Mouse (Mus musculus) effector memory CD4-positive, alpha-beta T cell, adult 7 months (primary cell): ENCODE data around the gene Klk1b4. TPM values are rescaled to one million over a fixed set of nuclear protein-coding genes. Genes with fewer than 3 reads are reported as not detected.

Experiments used
- polyA plus RNA-seq: library from polyadenylated mRNA; unstranded; fragments of 100-300 nt; shearing (Covaris generic); gene quantifications from one replicate; pipeline ENCODE4 v1.2.1, GENCODE M21; 2017

The Klk1b4 gene
- polyA plus RNA-seq = not detected

DNA sequence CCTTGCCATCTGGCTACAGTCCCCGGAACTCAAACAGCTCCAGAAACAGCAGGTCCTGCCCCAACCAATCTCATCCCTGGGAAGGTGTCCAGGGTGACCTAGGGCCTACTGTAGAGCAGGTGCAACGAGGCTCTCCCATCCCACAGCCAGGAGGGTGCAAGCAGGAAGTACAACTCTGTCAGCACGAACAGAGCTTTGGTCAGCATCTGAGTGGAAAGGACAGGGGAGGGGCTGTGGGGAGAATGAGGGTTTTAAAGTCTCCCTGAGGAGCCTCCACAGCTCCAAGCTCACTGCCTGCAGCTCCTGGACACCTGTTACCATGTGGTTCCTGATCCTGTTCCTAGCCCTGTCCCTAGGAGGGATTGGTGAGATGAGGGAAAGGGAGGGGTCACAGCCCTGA lies at the start of gene Klk1b4:
TSS of gene Klk1b4 (plus strand) at position 301 of the 400 bp plus-strand sequence.

DNA sequence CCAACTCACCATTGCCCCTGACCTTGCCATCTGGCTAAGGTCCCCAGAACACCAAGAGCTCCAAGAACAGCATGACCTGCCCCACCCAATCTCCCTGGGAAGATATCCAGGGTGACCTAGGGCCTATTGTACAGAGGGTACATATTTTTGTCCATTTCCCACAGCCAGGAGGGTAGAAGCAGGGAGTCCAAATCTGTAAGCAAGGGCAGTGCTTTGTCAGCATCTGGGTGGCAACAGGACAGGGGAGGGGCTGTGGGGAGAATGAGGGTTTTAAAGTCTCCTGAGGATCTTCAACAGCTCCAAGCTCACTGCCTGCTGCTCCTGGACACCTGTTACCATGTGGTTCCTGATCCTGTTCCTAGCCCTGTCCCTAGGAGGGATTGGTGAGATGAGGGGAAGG lies 19.3 kb upstream of the Klk1b4 start, which contains the start of gene Klk1b24:
TSS of gene Klk1b24 (plus strand) at position 301 of the 400 bp plus-strand sequence.

DNA sequence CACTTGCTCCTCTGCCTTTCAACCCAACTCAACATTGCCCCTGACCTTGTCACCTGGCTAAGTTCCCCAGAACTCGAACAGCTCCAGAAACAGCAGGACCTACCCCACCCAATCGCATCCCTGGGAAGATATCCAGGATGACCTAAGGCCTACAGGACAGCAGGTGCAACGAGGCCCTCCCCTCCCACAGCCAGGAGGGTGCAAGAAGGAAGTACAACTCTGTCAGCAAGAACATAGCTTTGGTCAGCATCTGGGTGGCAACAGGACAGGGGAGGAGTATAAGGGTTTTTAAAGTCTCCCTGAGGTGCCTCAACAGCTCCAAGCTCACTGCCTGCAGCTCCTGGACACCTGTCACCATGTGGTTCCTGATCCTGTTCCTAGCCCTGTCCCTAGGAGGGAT lies 9.3 kb upstream of the Klk1b4 start, which contains the start of gene Klk1b3:
TSS of gene Klk1b3 (plus strand) at position 301 of the 400 bp plus-strand sequence.

DNA sequence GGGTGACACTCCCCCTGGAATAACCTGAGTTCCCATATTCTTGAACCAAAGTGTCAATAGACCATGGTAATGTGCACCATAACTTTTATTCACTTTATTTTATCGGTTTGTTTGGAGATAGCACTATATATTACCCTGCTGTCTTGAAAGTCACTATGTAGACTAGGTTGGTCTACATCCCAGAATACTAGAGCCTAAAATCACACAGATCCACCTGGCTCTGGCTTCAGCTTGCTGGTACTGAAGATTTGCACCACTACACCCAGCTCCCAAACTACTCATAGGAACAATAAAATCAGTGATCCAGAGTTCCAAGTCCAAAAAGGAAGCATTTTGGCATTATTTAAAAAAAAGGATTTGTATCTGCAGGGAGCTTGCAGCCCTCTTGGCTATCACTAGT lies 8.4 kb downstream of the Klk1b4 start, which contains the start of gene Klk1b5:
TSS of gene Klk1b5 (plus strand) at position 301 of the 400 bp plus-strand sequence.

DNA sequence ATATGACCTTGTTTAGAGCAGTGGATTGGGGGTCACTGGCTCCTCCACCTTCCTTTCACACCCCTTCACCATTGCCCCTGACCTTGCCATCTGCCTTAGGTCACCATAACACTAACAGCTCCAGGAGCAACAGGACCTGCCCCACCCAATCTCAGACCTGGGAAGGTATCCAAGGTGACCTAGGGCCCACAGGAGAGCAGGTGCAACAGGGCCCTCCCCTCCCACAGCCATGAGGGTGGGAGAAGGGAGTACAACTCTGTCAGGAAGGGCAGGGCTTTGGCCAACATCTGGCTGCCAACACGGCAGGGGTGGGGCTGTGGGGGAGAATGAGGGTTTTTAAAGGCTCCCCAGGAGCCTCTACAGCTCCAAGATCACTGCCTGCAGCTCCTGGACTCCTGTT lies 17.8 kb downstream of the Klk1b4 start, which contains the start of gene Klk1:
TSS of gene Klk1 (plus strand) at position 285 of the 400 bp plus-strand sequence.

DNA sequence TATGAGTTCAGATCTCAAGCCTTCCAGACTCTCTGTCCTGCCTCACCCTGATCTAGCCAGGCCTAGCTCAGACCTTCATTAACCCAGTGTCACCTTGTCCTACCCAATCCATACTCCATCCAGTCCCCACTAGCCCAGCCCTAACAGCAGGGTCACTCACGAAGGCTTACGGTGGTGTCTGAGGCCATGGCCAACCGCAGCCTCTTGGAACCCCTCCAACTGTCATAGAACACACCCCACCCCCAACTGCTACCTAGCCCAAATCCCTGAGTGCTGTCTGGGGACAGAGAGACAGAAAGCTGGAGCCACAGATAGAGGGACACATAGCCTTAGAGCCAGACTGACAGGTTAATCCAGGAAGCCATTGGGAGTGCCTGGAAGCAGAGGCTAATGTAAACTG lies 28.7 kb downstream of the Klk1b4 start, which contains the start of gene Gm36864:
TSS of gene Gm36864 (plus strand) at position 269 of the 400 bp plus-strand sequence.

DNA sequence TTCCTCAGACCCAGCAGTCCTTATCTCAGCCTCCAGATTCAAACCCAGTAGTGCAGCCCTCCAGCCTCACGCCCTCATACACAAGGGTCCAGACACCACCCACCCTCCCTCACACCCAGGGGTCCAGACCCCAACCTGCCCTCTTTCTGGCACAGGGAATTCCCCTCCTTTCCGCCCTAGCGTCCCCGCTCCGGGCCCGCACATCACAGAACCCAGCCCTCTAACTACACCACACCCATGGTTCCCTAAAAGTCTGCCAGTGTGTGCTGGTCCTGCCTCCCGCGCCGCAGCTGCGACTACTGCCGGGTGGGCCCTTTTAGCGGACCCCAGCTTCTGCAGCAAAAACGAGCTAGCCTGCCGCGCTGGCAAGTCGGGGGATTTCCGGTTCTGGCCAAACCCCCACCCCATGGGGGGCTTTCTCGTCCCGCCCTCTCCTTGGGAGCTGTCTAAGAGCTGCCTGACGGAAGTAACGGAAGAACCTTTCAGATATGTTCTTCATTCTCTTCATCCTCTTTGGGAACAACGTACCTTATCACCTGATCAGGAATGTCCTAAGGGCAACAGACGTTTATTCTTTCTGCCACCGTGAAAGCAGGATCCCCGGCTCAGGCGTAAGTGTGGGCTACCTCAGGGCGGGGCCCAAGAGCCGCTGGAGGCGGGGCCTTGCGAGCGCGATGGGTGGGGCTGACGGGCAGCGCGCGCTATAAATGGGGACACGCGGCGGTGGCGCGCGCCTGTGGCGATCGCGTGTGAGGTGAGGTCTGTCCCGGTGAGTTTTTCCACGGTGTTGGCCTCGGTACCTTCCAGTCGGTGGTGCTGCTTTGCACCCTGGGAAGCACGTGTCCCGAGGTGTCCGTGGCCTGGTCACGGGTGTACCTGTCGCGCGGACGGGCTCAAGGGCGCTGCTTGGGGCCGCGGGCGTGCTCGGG lies 39.1 kb downstream of the Klk1b4 start, which contains the start of the genes 1700028J19Rik and 2410002F23Rik:
TSS of gene 1700028J19Rik (minus strand) at position 641 of the 929 bp plus-strand sequence.
TSS of gene 2410002F23Rik (plus strand) at position 668 of the 929 bp plus-strand sequence.

DNA sequence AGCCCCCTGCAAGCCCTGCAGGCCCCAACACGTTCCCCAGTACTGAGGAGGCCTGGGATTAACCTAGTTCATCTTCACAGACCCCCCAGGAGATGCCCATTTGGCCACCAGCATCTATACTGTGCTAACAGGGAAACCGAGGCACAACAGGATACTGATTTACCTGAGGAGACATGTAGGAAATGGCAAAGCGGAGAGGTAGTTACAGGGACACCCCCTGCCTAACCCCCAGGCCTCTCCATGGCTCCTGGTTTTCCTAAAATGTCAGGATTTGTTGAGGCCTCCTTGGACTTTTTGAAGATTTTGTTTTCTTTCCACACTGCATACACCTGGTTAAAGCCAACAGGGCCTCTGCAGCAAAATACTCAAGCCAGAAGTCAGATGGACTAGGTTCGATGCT lies 50.0 kb downstream of the Klk1b4 start, which contains the start of gene Acp4:
TSS of gene Acp4 (minus strand) at position 101 of the 400 bp plus-strand sequence.

DNA sequence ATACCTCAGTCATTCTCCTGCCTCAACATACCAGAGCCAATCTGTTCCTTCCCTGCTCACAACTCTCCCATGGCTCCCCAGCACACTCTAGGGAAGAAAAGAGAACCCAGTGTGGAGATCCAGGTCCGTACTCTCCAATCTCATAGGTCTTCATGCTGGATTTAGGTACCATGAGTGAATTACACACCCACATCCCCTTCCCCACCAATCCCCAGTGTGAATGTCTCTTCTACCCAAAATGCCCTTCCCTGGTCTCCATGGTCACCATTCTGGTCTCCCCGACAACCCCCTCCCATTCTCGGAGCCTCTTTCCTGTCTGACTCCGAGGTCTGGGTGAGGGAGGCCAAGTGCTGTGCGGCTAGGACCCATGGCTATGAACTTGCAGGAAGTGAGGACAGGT lies 53.9 kb downstream of the Klk1b4 start, which contains the start of gene Gm15517:
TSS of gene Gm15517 (plus strand) at position 301 of the 400 bp plus-strand sequence.

Other genes with a start within 250 kb of the Klk1b4 start
- not detected for gene Klk1b1, start 240.7 kb upstream of the Klk1b4 start, polyA plus RNA-seq
- not detected for gene Klk1b9, start 231.4 kb upstream of the Klk1b4 start, polyA plus RNA-seq
- gene Klk1b11, start 211.6 kb upstream of the Klk1b4 start, polyA plus RNA-seq = not detected
- gene Klk1b26, start 195.3 kb upstream of the Klk1b4 start, polyA plus RNA-seq = not detected
- not detected for gene Klk1b27, start 155.1 kb upstream of the Klk1b4 start, polyA plus RNA-seq
- not detected for gene Klk1b21, start 105.1 kb upstream of the Klk1b4 start, polyA plus RNA-seq
- not detected for gene Klk1b22, start 94.8 kb upstream of the Klk1b4 start, polyA plus RNA-seq
- gene Klk1b16, start 70.7 kb upstream of the Klk1b4 start, polyA plus RNA-seq = not detected
- not detected for gene Klk1b24, start 19.2 kb upstream of the Klk1b4 start, polyA plus RNA-seq
- gene Klk1b3, start 9.2 kb upstream of the Klk1b4 start, polyA plus RNA-seq = not detected
- not detected for gene Klk1b5, start 8.5 kb downstream of the Klk1b4 start, polyA plus RNA-seq
- gene Klk1, start 17.9 kb downstream of the Klk1b4 start, polyA plus RNA-seq = not detected
- gene Gm36864, start 28.7 kb downstream of the Klk1b4 start, polyA plus RNA-seq = not detected
- gene 1700028J19Rik, start 39.3 kb downstream of the Klk1b4 start, polyA plus RNA-seq = 0.62 TPM
- 218 TPM for gene 2410002F23Rik, start 39.3 kb downstream of the Klk1b4 start, polyA plus RNA-seq
- gene Acp4, start 49.9 kb downstream of the Klk1b4 start, polyA plus RNA-seq = not detected
- gene Gm15517, start 54.0 kb downstream of the Klk1b4 start, polyA plus RNA-seq = not detected
- 0.29 TPM for gene Clec11a, start 99.5 kb downstream of the Klk1b4 start, polyA plus RNA-seq
- 0.13 TPM for gene Shank1, start 102.8 kb downstream of the Klk1b4 start, polyA plus RNA-seq
- 0.20 TPM for gene Syt3, start 176.7 kb downstream of the Klk1b4 start, polyA plus RNA-seq
- not detected for gene 1700008O03Rik, start 178.4 kb downstream of the Klk1b4 start, polyA plus RNA-seq
- 0.13 TPM for gene Lrrc4b, start 221.6 kb downstream of the Klk1b4 start, polyA plus RNA-seq